Mouse (Mus musculus) retina, adult 2 months (tissue): ENCODE data around the gene Cpa5.

ENCODE experiments used
- DNase-seq: peaks from one replicate; pipeline ENCODE4 v3.0.0-alpha.2; 2012; ENCODE audit warnings: low read depth, low spot score

Gene Cpa5

DNA sequence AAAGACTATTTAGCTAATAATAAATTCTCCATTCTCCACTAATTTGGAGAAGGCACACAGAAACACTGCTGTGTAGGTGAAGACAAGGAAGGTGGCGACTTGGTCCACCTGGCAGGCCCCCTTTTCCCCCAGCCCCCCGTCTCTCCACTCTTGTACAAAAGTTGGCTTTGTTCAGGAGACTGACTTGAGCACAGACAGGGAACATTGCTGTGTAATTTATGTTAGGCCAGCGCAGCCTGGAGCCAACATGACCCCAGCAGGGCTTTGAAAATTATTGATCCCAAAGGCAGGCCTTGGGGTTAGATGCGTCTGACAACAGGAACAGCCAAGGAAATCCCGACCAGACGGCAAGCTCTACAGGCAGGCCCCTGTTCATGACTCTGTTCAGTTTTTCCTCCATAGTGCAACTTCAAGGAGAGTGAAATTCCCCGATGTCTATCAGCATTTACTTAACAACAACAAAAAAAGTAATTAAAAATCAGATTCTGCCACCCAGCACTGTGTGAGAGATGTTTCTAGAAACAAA, 6.4 kb upstream of the Cpa5 start:
- DNase-seq: no peak

DNA sequence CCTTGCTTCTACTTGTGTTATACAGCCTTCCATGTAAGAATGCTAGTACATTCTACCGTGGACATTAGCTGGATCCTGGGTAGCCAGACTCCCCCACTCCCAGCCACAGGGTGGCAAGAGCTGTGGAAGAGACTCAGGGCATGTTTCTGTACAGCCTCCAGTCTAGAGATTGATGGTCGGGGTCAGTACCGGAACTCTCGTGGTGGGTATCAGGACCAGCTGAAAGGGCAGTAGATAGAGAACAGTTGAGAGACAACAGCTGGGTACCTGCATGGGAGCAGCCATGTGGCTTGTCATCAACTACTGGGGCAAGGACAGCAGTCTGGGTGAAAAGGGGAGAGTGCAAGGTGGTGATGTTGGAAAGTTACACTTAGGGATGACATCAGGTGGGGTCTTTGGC, 5.7 kb upstream of the Cpa5 start:
- DNase-seq: no peak

DNA sequence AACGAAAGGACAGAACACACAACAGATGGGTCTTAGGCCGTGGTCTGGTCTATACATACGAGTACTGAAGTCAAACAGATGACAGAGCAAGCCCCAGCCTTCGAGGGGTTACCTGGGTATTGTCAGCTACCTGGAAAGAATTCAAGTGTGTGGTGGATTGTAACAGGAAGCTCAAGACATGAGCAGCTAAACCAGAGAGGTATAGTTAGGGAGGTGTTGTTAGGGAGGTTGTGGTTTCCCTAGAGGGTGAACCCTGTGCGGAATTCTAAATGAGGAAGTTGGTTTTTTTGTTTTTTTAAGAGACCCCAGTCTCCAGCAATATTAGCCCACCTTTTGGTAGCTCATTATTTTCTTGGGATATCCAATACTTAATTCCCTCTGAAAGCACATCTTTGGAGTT, 5.1 kb upstream of the Cpa5 start:
- no peak for DNase-seq

DNA sequence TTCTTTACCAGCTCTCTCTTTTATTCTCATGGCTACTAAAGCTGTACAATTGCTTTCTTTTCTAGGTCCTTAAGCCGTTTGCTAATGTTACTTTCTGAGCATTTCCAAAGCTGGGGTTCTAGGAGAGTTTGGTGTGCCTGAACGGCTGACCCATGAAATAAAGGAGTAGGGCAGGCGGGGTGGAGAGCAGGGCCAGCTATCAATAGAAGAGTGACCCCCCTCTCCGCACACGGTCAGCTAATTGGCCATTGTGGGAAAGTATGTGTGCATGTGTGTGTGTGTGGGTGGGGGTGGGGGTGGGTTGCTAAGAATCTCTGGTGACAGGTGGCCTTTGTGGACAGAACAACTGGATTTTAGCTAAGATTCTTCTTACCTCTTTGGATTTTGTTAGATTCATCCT, 402 bp downstream of the Cpa5 start:
- no peak for DNase-seq

DNA sequence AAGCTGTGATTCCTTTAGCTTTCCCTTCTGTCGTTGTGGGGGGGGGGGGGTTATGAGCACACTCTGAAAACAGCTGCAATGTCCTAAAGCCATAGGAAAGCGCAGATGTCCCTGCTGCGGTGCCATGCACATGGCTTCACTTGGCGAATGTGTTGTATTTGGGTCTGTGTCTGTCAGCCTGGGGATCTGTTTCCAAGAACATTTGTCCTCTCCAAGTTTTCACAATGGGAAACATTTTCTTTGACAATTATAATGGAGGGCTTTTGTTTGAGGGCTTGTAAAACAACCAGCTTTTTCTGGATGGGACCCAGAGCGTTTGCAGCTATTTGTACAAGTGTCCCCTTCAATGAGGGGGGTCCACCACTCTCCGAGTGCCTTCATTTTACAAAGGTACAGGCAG, 3.4 kb downstream of the Cpa5 start:
- DNase-seq: no peak

DNA sequence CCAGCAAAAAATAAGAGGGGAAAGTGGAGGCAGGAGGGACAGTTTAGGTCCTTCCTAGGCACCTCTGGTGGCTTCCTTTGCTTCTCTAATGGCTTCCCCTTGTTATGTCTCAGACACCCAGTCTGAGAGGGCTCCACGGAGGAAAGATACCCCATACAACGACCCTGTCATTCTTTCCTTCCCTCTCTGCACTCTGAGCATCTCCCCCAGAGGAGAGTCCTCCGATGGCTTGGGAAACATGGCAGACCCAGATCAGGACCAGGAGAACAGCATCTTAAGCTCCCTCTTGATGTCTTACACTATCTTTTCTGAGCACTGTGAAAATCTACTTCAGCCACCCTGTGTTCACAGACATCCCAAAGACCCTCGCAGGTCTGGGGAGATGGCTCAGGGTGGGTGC, 4.9 kb downstream of the Cpa5 start:
- no peak for DNase-seq

DNA sequence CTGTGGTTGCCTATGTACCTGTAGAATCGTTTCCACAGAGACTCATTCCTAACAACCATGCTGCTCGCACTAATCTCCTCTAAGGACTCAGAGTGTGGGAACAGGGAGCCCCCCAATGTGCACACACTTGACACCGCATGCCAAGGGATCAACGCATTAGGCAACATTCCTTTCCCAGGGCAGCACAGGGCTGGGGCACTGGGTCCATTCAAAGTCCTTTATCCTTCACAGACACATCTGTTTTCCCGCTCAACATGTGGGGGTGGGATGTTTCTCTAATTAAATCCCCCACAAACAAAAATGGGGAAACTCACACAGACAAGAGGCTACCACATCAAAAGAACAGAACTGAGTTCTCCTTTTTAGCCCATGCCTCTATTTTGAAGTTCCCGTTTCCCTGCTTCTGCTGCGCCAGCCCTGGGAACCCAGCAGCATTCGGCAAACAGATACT, 5.7 kb downstream of the Cpa5 start:
- no peak for DNase-seq

DNA sequence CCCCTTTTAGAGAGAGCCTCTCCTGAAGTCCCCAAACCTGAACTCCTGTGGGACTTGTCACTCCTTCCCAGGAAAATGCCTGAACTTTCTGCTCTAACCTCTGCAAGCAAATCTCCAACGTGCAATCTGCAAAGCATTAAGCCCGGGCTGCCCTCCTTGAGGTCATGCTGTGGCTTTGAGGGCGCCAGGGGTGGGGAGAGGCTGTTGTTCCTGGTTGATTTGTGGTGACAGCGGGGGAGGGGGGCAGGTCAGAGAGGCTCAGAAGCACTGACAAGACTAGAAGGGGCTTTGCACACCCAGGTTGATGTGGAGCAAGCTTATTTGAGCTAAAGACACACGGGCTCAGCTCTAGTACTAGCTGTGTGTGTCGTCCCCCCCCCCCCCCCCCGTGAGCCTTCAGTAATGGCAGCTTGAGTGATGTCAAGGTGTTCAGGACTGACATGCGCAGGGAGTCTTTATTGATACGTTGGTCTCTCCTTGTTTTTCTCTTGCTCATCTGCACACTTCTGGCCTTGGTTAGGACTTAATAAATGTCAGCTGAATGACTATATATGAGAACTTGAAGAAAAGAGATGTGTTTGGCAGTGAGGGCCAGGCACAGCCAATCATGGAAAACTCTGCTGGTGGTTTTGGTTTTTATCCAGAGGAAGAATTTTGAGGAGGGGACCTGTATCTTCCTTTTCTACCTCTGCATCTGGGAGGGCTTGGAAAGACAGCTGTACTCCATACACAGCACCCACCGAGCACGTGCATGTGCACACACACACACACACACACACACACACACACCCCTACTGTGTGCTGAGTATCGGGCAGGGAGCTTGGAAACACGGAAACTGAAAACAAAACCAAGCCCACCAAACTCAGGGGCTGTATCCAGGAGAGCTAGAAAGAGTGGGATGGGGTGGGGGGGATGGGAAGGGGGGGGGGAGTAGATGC, 6.5 kb downstream of the Cpa5 start:
- DNase-seq: no peak

DNA sequence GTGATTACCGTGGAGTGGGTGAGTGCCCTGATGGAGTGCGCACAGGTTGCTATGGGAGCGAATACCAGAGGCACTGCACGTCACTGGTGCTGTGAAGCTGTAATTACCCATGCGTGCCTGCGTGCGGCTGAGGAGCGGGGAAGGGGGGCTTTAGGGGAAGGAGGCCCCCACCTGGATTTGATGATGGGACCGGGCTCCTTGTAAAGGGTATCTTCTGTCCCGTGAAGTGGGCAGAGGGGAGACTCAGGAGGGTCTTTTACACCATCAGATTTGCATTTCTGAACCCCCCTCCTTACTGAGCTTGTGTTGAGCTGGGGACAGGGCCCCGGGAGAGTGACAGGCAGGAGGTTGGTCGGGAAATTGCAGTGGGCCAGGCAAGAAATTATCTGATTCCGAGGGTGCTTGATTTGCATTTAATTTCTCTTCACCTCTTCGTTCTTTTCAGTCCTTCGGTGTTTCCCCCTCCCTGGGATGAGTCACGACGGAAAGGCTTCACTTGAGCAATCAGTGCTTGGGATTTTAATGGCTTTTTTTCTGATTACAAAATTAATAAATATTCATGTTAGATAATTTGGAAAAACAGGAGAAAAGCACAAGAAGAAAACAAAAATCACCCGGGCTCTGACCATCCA, 7.3 kb downstream of the Cpa5 start:
- no peak for DNase-seq

DNA sequence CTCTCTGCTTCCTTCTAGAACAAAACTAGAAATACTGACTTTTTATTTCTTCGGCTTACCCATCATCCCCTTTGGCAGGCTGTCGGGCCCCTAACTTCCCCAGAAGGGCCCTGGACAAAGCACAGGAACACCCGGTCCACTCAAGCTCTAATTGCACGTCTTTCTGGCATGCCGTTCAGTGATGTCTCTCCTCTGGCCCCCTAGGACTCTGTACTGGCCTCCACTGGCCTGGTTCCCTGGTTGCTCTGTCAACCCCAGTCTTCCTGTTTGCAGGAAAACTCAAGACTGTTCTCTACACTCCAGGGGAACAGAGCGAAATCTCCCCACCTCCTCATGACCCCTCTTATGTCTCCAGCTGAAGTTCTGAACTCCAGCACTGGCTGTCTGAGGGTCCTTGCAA, 7.9 kb downstream of the Cpa5 start:
- DNase-seq: no peak

DNA sequence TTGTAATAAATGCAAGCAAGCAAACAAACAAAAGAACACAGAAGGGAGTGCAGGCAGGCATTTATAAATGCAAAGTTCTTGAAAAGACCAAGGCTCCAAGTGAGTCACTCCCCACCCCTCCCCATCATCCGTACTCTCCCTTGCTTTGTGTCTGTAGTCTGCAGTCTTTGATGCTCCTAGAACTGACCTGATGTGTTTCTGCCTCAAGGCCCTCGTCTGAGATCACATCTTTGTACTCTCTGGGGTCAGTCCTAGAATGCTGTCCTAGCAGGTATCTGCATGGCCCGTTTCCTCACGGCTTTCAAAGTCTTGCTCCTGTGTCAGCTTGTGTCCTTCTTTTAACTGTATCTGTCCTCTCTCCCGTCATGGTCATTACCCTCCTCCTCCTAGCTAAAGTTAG, 8.8 kb downstream of the Cpa5 start:
- no peak for DNase-seq

DNA sequence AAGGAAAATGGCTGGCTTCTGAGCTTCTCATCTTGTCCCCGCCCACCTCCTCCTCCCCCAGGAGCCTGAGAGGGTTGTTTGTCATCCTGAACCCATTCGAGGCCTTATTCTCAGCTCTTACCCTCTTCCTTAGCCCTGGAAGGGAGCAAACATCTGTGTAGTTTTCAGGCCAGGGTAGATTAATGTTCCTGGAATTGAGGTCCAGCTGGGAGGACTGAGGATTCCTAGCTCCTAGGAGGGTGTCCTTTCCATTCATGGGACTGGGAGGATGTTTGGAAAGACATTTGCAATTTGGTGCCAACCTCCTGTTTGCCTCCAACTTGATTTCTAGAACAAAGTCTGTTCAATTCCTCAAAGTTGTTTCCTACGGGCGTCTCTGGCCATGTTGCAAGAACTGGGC, 9.8 kb downstream of the Cpa5 start:
- DNase-seq: no peak

DNA sequence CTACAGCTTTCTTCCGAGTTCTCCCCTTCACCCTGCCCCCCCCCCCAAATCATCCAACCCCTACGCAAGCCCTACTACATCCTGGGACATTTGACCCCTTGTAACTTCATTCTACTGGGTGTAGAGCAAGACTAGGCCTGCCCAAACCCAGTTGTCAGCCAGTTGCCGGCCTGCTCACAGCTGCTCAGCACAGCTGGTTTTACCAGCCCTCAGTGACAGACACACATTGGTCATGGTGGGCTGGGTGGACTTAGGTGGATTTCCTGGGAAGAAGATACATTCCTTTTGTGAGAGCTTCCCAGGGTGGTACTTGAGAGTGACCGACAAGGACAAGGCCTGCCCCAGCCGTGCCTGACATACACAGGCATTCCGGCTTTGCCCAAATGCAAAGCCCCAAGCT, 10.2 kb downstream of the Cpa5 start:
- no peak for DNase-seq

DNA sequence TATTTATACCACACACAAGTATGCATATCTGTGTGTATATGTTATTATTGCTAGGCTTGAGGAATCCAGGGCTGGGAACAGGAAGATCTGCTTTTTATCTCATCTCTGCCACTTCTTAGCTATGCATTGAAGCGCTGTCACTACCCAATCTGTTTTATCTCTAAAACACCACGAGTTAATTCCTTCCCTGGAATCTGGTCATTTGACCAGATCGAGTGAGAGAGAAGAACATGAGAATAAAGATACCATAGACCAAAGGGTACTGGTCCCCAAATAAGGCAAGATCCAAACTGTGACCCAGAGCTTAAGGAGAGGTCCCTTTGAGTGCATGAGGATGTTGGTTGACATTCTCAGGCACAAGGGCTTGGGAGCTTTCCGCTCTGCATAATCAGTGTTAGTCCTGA, 11.2 kb downstream of the Cpa5 start:
- DNase-seq: no peak

DNA sequence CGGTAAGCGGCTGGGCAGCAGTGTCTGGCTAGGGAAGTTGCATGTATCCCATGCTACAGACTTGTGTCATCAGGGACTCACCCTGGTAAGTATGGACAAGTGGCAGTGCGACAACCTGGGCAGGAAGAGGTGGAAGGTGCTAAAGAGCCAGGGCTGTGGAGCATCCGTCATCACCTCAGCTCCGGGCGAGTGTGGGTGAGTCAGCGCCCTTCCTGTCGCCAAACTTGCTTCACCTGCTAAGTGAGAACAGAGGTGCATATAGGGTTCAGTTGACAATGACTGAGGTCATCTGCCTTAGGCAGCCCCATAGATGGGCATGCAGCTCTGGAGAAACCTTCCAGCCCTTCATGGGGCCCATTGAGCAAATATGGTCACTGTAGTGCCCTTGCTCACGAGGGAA, 14.0 kb downstream of the Cpa5 start:
- DNase-seq: no peak

DNA sequence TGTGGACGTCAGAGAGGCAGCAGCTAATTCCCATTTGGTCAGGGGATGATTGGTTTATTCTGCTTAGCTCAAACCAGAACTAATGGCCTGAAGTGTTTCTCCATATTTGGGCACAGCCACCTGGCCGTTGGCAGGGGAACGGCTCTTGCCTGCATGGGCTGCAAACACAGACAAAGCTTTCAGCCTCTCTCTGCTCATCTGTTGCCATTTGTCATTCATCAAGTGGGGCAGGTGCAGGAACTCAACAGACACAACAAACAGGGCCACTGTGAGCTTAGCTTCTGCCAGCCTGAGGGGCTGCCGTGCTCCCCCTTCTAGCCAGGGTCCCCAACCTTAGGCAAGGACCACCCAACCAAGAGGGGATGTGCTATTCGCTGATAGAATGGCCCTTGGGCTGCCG, 17.3 kb downstream of the Cpa5 start:
- DNase-seq: no peak

DNA sequence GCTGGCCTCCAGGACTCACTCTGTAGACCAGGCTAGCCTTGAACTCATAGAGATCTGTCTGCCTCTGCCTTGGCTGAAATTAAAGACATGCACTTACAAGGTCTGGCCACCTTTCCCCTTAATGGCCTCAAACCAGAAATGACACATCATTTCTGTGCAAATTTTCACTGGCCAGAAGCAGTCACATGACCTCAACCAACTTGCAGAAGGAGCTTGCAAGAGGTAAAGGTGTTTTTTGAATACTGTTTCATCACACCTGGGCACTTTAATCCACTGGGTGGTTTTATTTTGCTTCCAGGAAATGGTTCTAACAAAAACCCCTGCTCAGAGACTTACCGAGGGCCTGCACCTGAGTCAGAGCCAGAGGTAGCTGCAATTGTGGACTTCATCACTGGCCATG, 19.2 kb downstream of the Cpa5 start:
- DNase-seq: no peak

DNA sequence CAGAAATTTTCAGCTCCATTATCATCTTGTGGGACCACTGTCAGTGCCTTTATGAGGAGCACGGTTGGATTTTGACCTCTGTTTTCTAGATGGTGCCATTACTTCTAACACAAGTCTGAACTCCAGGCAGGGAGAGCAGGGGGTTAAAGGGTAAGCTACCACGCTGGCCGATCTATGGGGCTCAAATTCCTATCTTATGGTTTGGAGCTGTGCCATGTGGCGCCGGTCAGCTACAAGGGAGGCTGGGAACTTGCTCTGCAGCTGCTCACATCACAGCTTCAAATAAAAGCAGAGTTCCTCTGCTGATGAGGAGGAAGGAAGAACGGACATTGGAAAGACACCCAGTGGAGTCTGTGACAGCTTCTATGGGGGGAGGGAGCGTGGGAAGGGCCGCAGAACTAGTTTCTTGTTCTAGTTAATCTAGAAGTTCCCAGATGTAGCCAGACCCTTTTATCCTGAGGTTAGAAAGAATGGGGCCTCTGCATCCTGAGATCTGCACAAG, 24.6 kb downstream of the Cpa5 start:
- DNase-seq: no peak

DNA sequence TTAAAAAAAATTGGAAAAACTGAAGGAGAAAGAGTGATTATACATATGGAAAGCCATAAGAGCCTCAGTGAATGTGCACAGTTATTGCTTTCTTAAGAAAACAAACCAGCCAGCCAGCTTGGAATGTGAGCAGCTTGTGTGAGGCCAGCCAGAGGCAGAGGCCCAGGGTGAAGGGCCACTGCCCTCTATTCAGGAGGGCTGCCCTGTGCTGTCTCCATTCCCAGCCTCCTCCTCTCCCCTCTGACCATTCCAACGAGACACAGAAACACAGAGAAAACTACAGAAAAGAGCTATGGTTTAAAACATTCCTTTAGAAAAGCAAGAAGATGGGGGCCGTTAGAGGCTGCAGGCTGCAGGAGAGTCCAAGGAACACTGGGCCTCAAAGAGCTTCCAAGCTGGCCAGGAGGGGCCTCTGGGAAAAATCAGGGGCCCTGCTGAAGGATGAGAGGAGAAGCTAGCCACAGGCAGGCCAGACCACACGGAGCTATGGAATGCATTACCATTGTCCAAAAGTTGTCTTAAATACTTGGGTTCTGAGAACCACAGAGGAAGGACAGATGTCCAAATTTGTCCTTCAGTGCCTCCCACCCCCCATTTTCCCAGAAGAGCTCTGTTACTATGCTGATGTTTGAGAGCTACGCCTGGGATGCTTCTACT, 25.5 kb downstream of the Cpa5 start:
- DNase-seq: no peak

DNA sequence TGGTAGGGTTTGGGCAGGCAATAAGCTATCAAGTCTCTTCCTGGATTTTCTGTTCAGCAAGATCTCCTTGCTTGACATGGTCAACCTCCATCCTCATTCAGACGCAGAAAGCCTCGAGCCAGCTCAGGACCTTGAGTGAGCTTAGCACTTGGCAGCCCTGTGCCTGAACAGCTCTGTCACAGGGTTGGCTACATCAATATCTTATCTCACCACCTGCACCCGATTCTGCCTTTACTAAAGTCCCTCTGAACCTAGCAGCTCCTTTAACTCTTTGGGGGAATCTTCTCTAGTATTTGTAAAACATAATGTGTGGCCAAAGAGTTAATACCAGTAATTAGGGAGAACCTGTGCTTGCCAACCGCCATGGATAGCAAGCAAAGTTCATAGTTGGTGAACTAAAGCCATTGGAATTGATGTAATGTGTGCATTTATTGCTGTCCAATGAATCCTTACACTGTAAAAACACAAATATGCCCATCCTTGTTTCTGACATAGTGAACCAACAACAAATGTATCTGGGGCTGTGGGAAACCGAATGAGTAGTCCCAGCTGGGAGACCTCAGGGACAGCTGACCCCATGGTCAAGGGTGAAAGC, 28.0 kb downstream of the Cpa5 start, which contains the start of gene Cpa1:
Cpa1 (plus strand) TSS at position 545 of the 595 bp plus-strand sequence.
- no peak for DNase-seq

DNA sequence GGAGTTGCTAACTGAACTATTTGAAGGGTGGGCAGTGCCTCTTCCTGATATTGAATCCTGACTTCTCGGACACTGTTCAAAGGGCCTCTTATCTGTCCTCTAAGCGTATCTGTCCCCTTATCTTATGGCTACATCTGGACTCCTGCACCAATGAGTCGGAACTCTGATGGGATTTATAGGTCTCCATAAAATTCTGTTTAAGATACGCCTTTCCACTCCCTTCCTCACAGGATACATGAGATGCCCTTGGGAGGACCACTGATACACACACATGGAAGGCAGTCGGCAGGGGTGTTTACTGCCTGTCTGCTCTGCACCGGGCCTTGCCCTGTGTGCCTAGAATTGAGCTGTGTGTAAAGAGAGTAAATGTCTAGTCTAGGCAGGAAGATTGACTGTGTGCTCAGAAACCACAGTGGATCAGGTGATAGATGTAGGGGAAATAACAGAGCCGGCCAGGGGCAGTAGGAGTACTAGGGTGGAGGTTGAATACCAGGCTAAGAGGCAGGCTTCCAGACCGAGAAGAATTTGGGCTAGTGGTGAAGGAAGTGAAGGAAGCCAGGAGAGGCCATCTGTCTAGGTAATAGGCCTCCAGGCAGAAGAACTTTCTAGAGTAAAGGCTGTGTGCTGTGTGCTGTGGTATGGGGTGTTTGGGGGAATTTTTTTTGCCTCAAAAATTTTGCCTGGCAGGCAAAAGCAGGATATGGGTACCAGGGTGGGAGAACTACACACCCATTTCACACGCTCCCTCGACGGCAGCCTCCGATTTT, 33.1 kb downstream of the Cpa5 start:
- DNase-seq: no peak
